Mouse (Mus musculus) gastrocnemius, adult 18-20 months (tissue): Measurements from ENCODE around the gene Gm10197. TPM values are rescaled to one million over a fixed set of nuclear protein-coding genes. Genes with fewer than 3 reads are reported as not detected.
"Not testable (repeated sequence)": the region's sequence is repeated elsewhere in the genome, so short reads cannot be mapped to it uniquely, and the experiment has no call there.

Source experiments
- DNase-seq: peaks from one replicate; pipeline ENCODE4 v3.0.0; 2021; ENCODE audit warnings: low spot score
- long read RNA-seq, 2 experiments: library from polyadenylated mRNA; stranded (forward); transcript quantifications; one replicate each; pipeline ENCODE4 v2.0.0; 2021
- total RNA-seq, 2 experiments: library from RNA; stranded (reverse); gene quantifications; 2 replicates each; pipeline ENCODE4 v1.2.3; 2021

Gm10197 gene
- total RNA-seq = not detected
- long read RNA-seq, experiment 1 = 0 reads
- long read RNA-seq, experiment 2 = 0 reads

- no peak for DNase-seq
Observed at GRCm38 (mm10) chr19:53371666-53372065, at the start of gene Gm10197. Gm10197 (minus strand) TSS chr19:53371766.

- DNase-seq = peak; percentile 60
Observed at GRCm38 (mm10) chr19:53420924-53421582, 49.5 kb upstream of the Gm10197 start.

- DNase-seq = peak; percentile 56
Observed at GRCm38 (mm10) chr19:53419834-53420233, 48.3 kb upstream of the Gm10197 start.

GRCm38 (mm10) chr19:53415198-53415597 lies 43.6 kb upstream of the Gm10197 start:
- no peak for DNase-seq

- no peak for DNase-seq
Observed at GRCm38 (mm10) chr19:53414650-53415049, 43.1 kb upstream of the Gm10197 start.

GRCm38 (mm10) chr19:53413617-53414380 lies 42.2 kb upstream of the Gm10197 start:
- DNase-seq = no peak

GRCm38 (mm10) chr19:53412149-53412848 lies 40.7 kb upstream of the Gm10197 start:
- no peak for DNase-seq

- DNase-seq = no peak
Observed at GRCm38 (mm10) chr19:53409663-53410307, 38.2 kb upstream of the Gm10197 start.

- no peak for DNase-seq
Observed at GRCm38 (mm10) chr19:53408398-53408797, 36.8 kb upstream of the Gm10197 start.

GRCm38 (mm10) chr19:53407350-53407749 lies 35.8 kb upstream of the Gm10197 start:
- DNase-seq = no peak

GRCm38 (mm10) chr19:53405810-53406209 lies 34.2 kb upstream of the Gm10197 start:
- DNase-seq = no peak

- DNase-seq = no peak
Observed at GRCm38 (mm10) chr19:53404837-53405356, 33.3 kb upstream of the Gm10197 start.

GRCm38 (mm10) chr19:53404219-53404836 lies 32.8 kb upstream of the Gm10197 start:
- no peak for DNase-seq

- DNase-seq = no peak
Observed at GRCm38 (mm10) chr19:53402741-53403432, 31.3 kb upstream of the Gm10197 start.

- DNase-seq = no peak
Observed at GRCm38 (mm10) chr19:53400332-53401110, 29.0 kb upstream of the Gm10197 start.

GRCm38 (mm10) chr19:53399213-53399612 lies 27.6 kb upstream of the Gm10197 start:
- DNase-seq = no peak

- DNase-seq = no peak
Observed at GRCm38 (mm10) chr19:53397451-53398233, 26.1 kb upstream of the Gm10197 start.

GRCm38 (mm10) chr19:53395805-53396204 lies 24.2 kb upstream of the Gm10197 start:
- not testable (repeated sequence) for DNase-seq

GRCm38 (mm10) chr19:53394956-53395355 lies 23.4 kb upstream of the Gm10197 start:
- not testable (repeated sequence) for DNase-seq
